Mouse (Mus musculus) T-helper 1 cell (primary cell): ENCODE data around the gene 1700010B08Rik.

Source experiments
- in situ Hi-C: fragments of 300-600 bp; cut with MboI, MseI; formaldehyde crosslinking; loops from one replicate; pipeline ENCODE4 v1.15.1; 2025; ENCODE audit warnings: high pct_unique_total_duplicates

Gene 1700010B08Rik

GRCm38 (mm10) chr2:173770620-173771019, 51.4 kb downstream of the 1700010B08Rik start:
- in situ Hi-C loops, result no loop called here
